Mouse (Mus musculus) lung, embryonic 15.5 days (tissue): Measurements from ENCODE around the gene Vps29. TPM values are rescaled to one million over a fixed set of nuclear protein-coding genes. Genes with fewer than 3 reads are reported as not detected.
"Not testable (repeated sequence)": the region's sequence is repeated elsewhere in the genome, so short reads cannot be mapped to it uniquely, and the experiment has no call there.

Source experiments
- ATAC-seq: fragments of 200-750 bp; cut with Nextera tagmentation; 2 replicates; pipeline ENCODE4 v1.8.0; 2017; ENCODE audit warnings: moderate number of reproducible peaks, borderline replicate concordance; ENCODE audit not compliant: low FRiP score, low TSS enrichment; ENCODE audit errors: extremely low read depth
- H3K27ac ChIP-seq: fragments of 300-500 bp; sonication (generic); 2 replicates; pipeline ENCODE4 v1.5.1; 2015; ENCODE audit warnings: moderate library complexity, mild to moderate bottlenecking, inconsistent platforms
- H3K27me3 ChIP-seq: fragments of 300-500 bp; sonication (generic); 2 replicates; pipeline ENCODE4 v1.6.1; 2015; ENCODE audit warnings: inconsistent platforms
- H3K36me3 ChIP-seq: fragments of 300-500 bp; sonication (generic); 2 replicates; pipeline ENCODE4 v1.6.1; 2015; ENCODE audit warnings: inconsistent platforms
- H3K4me1 ChIP-seq: fragments of 300-500 bp; sonication (generic); 2 replicates; pipeline ENCODE4 v1.6.1; 2015; ENCODE audit warnings: inconsistent platforms
- H3K4me2 ChIP-seq: fragments of 300-500 bp; sonication (generic); 2 replicates; pipeline ENCODE4 v1.6.1; 2015; ENCODE audit warnings: inconsistent platforms, mild to moderate bottlenecking, moderate library complexity
- H3K4me3 ChIP-seq: fragments of 300-500 bp; sonication (generic); 2 replicates; pipeline ENCODE4 v1.5.1; 2015; ENCODE audit warnings: mild to moderate bottlenecking, inconsistent platforms
- H3K9ac ChIP-seq: fragments of 300-500 bp; sonication (generic); 2 replicates; pipeline ENCODE4 v1.6.1; 2015; ENCODE audit warnings: inconsistent platforms
- H3K9me3 ChIP-seq: fragments of 300-500 bp; sonication (generic); 2 replicates; pipeline ENCODE4 v1.6.1; 2016; ENCODE audit warnings: inconsistent platforms
- WGBS: fragments of 180-500 bp; shearing (Covaris S2); methylation state at CpG from one replicate; pipeline ENCODE4 v1.1.7; 2015; 5-methylcytosine and 5-hydroxymethylcytosine counted together
- polyA plus RNA-seq: library from polyadenylated mRNA; unstranded; fragments of >200 nt; fragmentation: Nextera tagmentation; extraction: Ambion mirVana; gene quantifications from 2 replicates; pipeline ENCODE4 v1.2.1, GENCODE M21; 2015

Vps29 gene
- polyA plus RNA-seq, 1 experiment from 2014 or later = 224 TPM

GRCm38 (mm10) chr5:122318976-122319375 lies 35.2 kb upstream of the Vps29 start:
- H3K27me3 ChIP-seq, H3K9me3 ChIP-seq, H3K4me2 ChIP-seq, H3K9ac ChIP-seq, ATAC-seq, H3K4me3 ChIP-seq: not testable (repeated sequence)
- 66% methylated on average over 3 of the region's 3 CpGs for WGBS
- H3K4me1 ChIP-seq = peaks cover 25% of the 10 kb centered on the region; the same call in 1 of the 2 replicates
- H3K36me3 ChIP-seq = peaks cover 13% of the 10 kb centered on the region
- peak overlapping the region; percentile 62 for H3K27ac ChIP-seq

GRCm38 (mm10) chr5:122319474-122320204 lies 34.5 kb upstream of the Vps29 start:
- WGBS = 63% methylated on average over 14 of the region's 14 CpGs
- H3K4me3 ChIP-seq = no peak overlapping the region
- ATAC-seq = no peak
- no peak overlapping the region for H3K9ac ChIP-seq
- H3K27me3 ChIP-seq = no peaks in the 10 kb centered on the region
- H3K36me3 ChIP-seq = peaks cover 12% of the 10 kb centered on the region
- peaks cover 23% of the 10 kb centered on the region; the same call in 1 of the 2 replicates for H3K4me1 ChIP-seq
- H3K9me3 ChIP-seq = no peaks in the 10 kb centered on the region
- no peak overlapping the region for H3K4me2 ChIP-seq
- peak overlapping the region; percentile 62 for H3K27ac ChIP-seq

- no peak overlapping the region for H3K9ac ChIP-seq
- H3K27ac ChIP-seq = peak overlapping the region; percentile 62
- no peak for ATAC-seq
- WGBS = 40% methylated on average over 12 of the region's 12 CpGs
- H3K36me3 ChIP-seq = peaks cover 13% of the 10 kb centered on the region
- H3K4me1 ChIP-seq = peaks cover 17% of the 10 kb centered on the region; the same call in 1 of the 2 replicates
- H3K27me3 ChIP-seq = no peaks in the 10 kb centered on the region
- H3K4me2 ChIP-seq = no peak overlapping the region
- no peak overlapping the region for H3K4me3 ChIP-seq
- no peaks in the 10 kb centered on the region for H3K9me3 ChIP-seq
Observed at GRCm38 (mm10) chr5:122320205-122320781, 33.9 kb upstream of the Vps29 start.

- peaks cover 19% of the 10 kb centered on the region for H3K36me3 ChIP-seq
- peaks cover 9% of the 10 kb centered on the region; the same call in 1 of the 2 replicates for H3K4me1 ChIP-seq
- no peak overlapping the region for H3K27ac ChIP-seq
- H3K4me2 ChIP-seq = no peak overlapping the region
- no peak overlapping the region for H3K9ac ChIP-seq
- H3K4me3 ChIP-seq = no peak overlapping the region
- no peaks in the 10 kb centered on the region for H3K9me3 ChIP-seq
- no peaks in the 10 kb centered on the region for H3K27me3 ChIP-seq
- 67% methylated on average over 8 of the region's 8 CpGs for WGBS
- ATAC-seq = no peak
Observed at GRCm38 (mm10) chr5:122323523-122323922, 30.6 kb upstream of the Vps29 start.

DNA sequence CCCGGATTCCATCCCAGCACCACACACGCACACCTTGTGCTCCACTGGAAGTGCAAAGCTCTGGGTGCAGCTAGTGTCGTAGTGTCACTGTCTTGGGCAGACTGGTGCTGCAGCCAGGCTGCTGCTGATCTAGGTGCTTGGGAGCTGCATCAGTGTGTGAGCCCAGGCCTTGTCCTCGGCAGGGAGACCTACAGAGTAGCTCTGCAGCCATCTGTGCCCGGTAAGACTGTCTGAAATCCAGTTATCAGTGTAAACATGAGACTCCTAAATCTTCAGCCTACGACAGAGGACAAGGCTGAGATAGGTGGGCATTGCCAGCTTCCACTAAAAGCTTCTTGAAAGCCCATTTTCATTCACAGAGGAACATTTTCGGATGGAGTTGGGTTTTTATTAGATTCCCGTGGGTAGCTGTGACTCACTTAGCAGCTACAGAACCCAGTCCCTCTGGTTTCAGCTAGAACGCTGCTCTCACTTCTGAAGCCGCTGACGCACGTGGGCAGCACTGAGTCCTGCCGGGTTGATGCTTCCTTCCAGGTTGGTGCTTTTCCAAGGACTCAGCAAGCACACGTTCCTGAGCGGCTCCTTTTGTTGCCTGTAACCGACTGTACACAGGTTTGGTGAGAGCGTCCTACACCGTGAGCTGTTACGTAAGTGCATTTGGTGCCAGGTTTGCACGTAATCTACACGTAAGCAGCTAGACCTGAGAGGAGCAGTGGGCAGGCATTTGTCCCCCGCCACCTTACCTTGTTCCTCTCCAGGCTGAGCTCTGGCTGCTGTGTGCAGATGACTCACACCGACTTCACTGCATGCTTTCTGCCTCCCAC lies 29.3 kb upstream of the Vps29 start:
- no peaks in the 10 kb centered on the region for H3K27me3 ChIP-seq
- 84% methylated on average over 23 of the region's 23 CpGs for WGBS
- no peak for ATAC-seq

GRCm38 (mm10) chr5:122325477-122325876 lies 28.7 kb upstream of the Vps29 start:
- H3K9ac ChIP-seq = no peak overlapping the region
- no peak overlapping the region for H3K4me3 ChIP-seq
- H3K4me1 ChIP-seq = no peaks in the 10 kb centered on the region; the same call in 1 of the 2 replicates
- WGBS = 85% methylated on average over 8 of the region's 8 CpGs
- H3K27ac ChIP-seq = no peak overlapping the region
- ATAC-seq = no peak
- H3K36me3 ChIP-seq = peaks cover 19% of the 10 kb centered on the region
- no peaks in the 10 kb centered on the region for H3K27me3 ChIP-seq
- H3K4me2 ChIP-seq = no peak overlapping the region
- no peaks in the 10 kb centered on the region for H3K9me3 ChIP-seq

More for the DNA sequence above, 29.3 kb upstream of the Vps29 start:
- Histone ChIP-seq H3K36me3 (peaks cover 19% of the 10 kb centered on the region), H3K9ac (no peak overlapping the region), H3K4me2 (no peak overlapping the region), H3K4me3 (no peak overlapping the region), H3K4me1 (peaks cover 2% of the 10 kb centered on the region; the same call in 1 of the 2 replicates), H3K27ac (no peak overlapping the region), H3K9me3 (no peaks in the 10 kb centered on the region)

DNA sequence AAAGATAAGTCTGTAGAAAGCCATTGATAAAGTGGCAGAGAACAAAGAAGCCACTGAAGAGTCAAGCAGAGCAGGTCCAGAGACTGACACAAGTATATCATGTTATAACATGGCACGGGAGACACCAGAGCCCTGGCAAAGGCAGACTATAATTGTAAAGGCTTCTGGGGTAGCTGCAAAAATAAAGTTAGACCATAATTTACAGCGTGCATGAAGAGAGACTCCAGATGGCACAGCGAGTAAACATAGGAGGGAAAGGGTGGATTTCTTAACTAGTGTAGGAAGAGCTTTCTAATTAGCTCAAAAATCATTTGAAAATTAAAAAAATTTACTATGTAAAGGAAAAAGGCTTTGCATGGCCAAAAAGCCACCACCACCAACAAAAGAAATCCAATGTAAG lies 26.9 kb upstream of the Vps29 start:
- Histone ChIP-seq H3K27ac (no peak overlapping the region), H3K27me3 (no peaks in the 10 kb centered on the region), H3K36me3 (peaks cover 6% of the 10 kb centered on the region; the same call in 1 of the 2 replicates), H3K9ac (no peak overlapping the region), H3K9me3 (no peaks in the 10 kb centered on the region), H3K4me3 (no peak overlapping the region), H3K4me1 (no peaks in the 10 kb centered on the region), H3K4me2 (no peak overlapping the region)
- no peak for ATAC-seq
- 73% methylated on average over 3 of the region's 3 CpGs for WGBS

DNA sequence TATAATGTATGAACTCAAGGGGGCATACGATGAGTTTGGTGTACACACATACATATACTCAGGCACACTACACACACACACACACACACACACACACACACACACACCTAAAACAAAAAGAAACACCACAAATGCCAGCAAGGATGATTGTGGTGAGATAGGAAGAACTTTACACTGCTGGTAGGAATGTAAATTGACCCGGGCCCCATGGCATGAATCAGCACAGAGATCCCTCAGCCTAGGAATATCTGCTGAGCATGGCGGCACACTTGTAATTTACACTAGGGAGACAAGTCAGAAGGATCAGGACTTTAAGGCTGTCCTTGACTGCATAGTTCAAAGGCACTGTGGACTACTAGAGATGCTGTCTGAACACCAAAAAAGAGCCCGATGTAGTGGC lies 23.9 kb upstream of the Vps29 start:
- ATAC-seq = no peak
- Histone ChIP-seq H3K9me3 (no peaks in the 10 kb centered on the region), H3K4me2 (no peak overlapping the region), H3K36me3 (peaks cover 6% of the 10 kb centered on the region; the same call in 1 of the 2 replicates), H3K4me3 (no peak overlapping the region), H3K27me3 (no peaks in the 10 kb centered on the region), H3K27ac (no peak overlapping the region), H3K9ac (no peak overlapping the region), H3K4me1 (no peaks in the 10 kb centered on the region)
- 79% methylated on average over 4 of the region's 4 CpGs for WGBS

DNA sequence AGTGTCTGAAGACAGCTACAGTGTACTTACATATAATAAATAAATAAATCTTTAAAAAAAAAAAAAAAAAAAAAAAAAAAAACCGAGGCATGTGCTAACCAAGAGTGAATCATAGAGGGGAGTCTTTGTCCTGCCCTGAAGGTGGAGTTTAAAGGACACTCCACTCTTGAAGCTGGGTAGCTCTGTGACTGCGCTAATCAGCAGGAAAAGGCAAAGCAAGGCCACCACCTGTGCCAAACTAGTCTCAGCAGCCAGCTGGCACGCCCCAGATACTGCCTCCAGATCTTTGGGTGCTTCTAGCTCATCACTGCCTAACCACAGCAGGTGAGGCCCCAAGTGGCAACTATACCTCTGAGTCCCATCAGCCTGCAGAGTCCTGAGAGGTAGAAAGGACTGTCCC lies 19.5 kb upstream of the Vps29 start:
- no peaks in the 10 kb centered on the region for H3K4me1 ChIP-seq
- H3K9ac ChIP-seq = no peak overlapping the region
- H3K36me3 ChIP-seq = no peaks in the 10 kb centered on the region
- no peak for ATAC-seq
- no peak overlapping the region for H3K4me2 ChIP-seq
- 80% methylated on average over 2 of the region's 3 CpGs for WGBS
- H3K9me3 ChIP-seq = no peaks in the 10 kb centered on the region
- no peak overlapping the region for H3K4me3 ChIP-seq
- no peak overlapping the region for H3K27ac ChIP-seq
- H3K27me3 ChIP-seq = no peaks in the 10 kb centered on the region

GRCm38 (mm10) chr5:122336554-122337294 lies 17.4 kb upstream of the Vps29 start:
- WGBS = 81% methylated on average over 7 of the region's 7 CpGs
- Histone ChIP-seq H3K36me3 (no peaks in the 10 kb centered on the region), H3K27ac (no peak overlapping the region), H3K27me3 (no peaks in the 10 kb centered on the region), H3K4me2 (no peak overlapping the region), H3K9ac (no peak overlapping the region), H3K9me3 (no peaks in the 10 kb centered on the region), H3K4me3 (no peak overlapping the region), H3K4me1 (no peaks in the 10 kb centered on the region)
- ATAC-seq = no peak

- Histone ChIP-seq H3K36me3 (no peaks in the 10 kb centered on the region), H3K4me3 (no peak overlapping the region), H3K27me3 (no peaks in the 10 kb centered on the region), H3K27ac (no peak overlapping the region), H3K4me1 (no peaks in the 10 kb centered on the region), H3K4me2 (no peak overlapping the region), H3K9me3 (no peaks in the 10 kb centered on the region), H3K9ac (no peak overlapping the region)
- WGBS = 60% methylated on average over 1 of the region's 1 CpGs
- ATAC-seq = no peak
Observed at GRCm38 (mm10) chr5:122342874-122343273, 11.3 kb upstream of the Vps29 start.
